In genomic region chr15:5869289-5869688, GRCm38 (mm10) we compare ENCODE assay signal across 10 mouse cellular contexts.
DNase-seq lines count a peak whose midpoint lies in the region; ATAC-seq lines count a peak whose summit lies in the region.
"Had no signal": no experiment of that assay in that cellular context is flagged by ENCODE, and none has a peak within 500 bp of the region (broad histone marks: within the 10 kb centered on the region; RNA-seq: fewer than 3 reads in every experiment).

No protein-coding gene starts in this region.

- peak; percentile 60 for DNase-seq in NIH3T3 (ENCODE audit: low read depth)
- peak; percentile 50 for DNase-seq in embryo, embryonic 10.5 days (ENCODE audit: low spot score)
- peak; percentile 10 for DNase-seq in layer of hippocampus, adult 9-11 months
- DNase-seq in right cerebral cortex, postnatal 4 days = no peak
- DNase-seq: adrenal gland, adult 2 months; cerebellum, postnatal 25 days had no signal

- no peak overlapping the region for H3K4me3 ChIP-seq in hindbrain, embryonic 15.5 days
- H3K4me3 ChIP-seq in hindbrain, embryonic 12.5 days = no peak overlapping the region
- H3K4me3 ChIP-seq: limb, embryonic 15.5 days had no signal

- no peaks in the 10 kb centered on the region for H3K9me3 ChIP-seq in hindbrain, embryonic 15.5 days
- H3K9me3 ChIP-seq in hindbrain, embryonic 12.5 days (replicated peaks) = no peaks in the 10 kb centered on the region
- H3K9me3 ChIP-seq: limb, embryonic 15.5 days had no signal

- no peak overlapping the region for H3K9ac ChIP-seq in hindbrain, embryonic 15.5 days
- H3K9ac ChIP-seq in hindbrain, embryonic 12.5 days = no peak overlapping the region
- H3K9ac ChIP-seq: limb, embryonic 15.5 days had no signal

- 67% methylated on average over 12 of the region's 12 CpGs for WGBS in hindbrain, embryonic 15.5 days
- WGBS in hindbrain, embryonic 12.5 days = 71% methylated on average over 12 of the region's 12 CpGs

- peak; percentile 71; the same call in 1 of the 2 replicates for ATAC-seq in hindbrain, embryonic 15.5 days (ENCODE audit: low FRiP score, low read depth)
- ATAC-seq in hindbrain, embryonic 12.5 days (ENCODE audit: low FRiP score) = no peak
- ATAC-seq in megakaryocyte, adult 5-6 weeks (ENCODE audit: poor library complexity, severe bottlenecking) = no peak

- H3K4me2 ChIP-seq in hindbrain, embryonic 15.5 days = no peak overlapping the region
- H3K4me2 ChIP-seq in hindbrain, embryonic 12.5 days (replicated peaks) = no peak overlapping the region
- H3K4me2 ChIP-seq: limb, embryonic 15.5 days had no signal

- H3K4me1 ChIP-seq in hindbrain, embryonic 15.5 days (replicated peaks) = no peaks in the 10 kb centered on the region
- no peaks in the 10 kb centered on the region for H3K4me1 ChIP-seq in hindbrain, embryonic 12.5 days

- H3K27ac ChIP-seq in hindbrain, embryonic 15.5 days (replicated peaks) = no peak overlapping the region
- no peak overlapping the region for H3K27ac ChIP-seq in hindbrain, embryonic 12.5 days
- H3K27ac ChIP-seq: limb, embryonic 15.5 days had no signal

- H3K27me3 ChIP-seq in hindbrain, embryonic 15.5 days = no peaks in the 10 kb centered on the region
- H3K27me3 ChIP-seq in hindbrain, embryonic 12.5 days = no peaks in the 10 kb centered on the region
- H3K27me3 ChIP-seq: limb, embryonic 15.5 days had no signal

- no peaks in the 10 kb centered on the region for H3K36me3 ChIP-seq in hindbrain, embryonic 15.5 days
- H3K36me3 ChIP-seq in hindbrain, embryonic 12.5 days = no peaks in the 10 kb centered on the region
- H3K36me3 ChIP-seq: limb, embryonic 15.5 days had no signal
